Mouse (Mus musculus) adipose tissue, adult 10 weeks (tissue): Measurements from ENCODE around the gene Emp1. TPM values are rescaled to one million over a fixed set of nuclear protein-coding genes. Genes with fewer than 3 reads are reported as not detected.

Experiments
- polyA plus RNA-seq: library from polyadenylated mRNA; stranded (reverse); fragments of 350-450 nt; fragmentation: Illumina TruSeq; extraction: RNeasy Lipid Tissue Mini Kit (QIAGEN cat#74804); gene quantifications from one replicate; pipeline ENCODE4 v1.2.3, GENCODE M21; 2014; ENCODE audit warnings: low read depth, low replicate concordance

The Emp1 gene
- polyA plus RNA-seq: 182 TPM

DNA sequence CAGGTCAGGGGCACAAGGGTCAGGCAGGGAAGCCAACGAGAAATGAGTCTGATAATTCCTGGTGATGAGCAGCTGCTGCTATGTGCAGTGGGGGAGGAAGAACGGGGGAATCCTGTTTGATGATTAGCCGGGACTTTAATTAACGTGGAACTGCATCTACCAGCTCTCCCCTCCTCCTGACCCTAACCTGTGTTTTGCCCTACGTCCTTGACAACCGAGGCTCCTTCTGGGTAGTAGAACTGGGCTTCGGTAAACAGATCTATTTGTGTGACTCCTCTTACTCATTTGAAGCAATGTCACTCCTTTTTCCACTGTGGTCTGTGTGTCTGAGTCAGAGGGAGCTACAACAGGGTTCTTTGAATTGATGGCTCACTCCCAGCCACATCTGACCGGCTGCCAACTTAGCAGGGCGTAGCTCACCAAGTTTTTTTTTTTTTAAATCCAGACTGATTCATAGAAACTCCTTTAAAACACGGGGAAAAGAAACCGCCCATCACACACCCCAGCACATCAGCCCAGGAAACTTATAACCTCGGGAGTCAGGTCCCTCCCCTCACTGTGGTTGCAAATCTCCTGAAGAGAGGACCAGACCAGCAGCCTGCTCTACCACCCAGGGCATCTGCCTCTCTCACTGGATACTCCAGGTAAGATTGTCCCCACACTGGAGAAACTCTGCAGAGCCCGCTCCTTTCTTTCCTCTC, at the start of gene Emp1:
TSS of gene Emp1 (plus strand) at position 87 of the 701 bp plus-strand sequence.

Other genes starting within 250 kb of the Emp1 start
- gene Gprc5d, start 244.3 kb upstream of the Emp1 start, polyA plus RNA-seq: not detected
- gene Fam234b, start 164.6 kb upstream of the Emp1 start, polyA plus RNA-seq: 16.9 TPM
- gene Hebp1, start 164.5 kb upstream of the Emp1 start, polyA plus RNA-seq: 94.0 TPM
- gene Gsg1, start 108.2 kb upstream of the Emp1 start, polyA plus RNA-seq: 69.1 TPM
- gene Pbp2, start 52.1 kb upstream of the Emp1 start, polyA plus RNA-seq: 4.2 TPM